Mouse (Mus musculus): Measurements from ENCODE around the gene Iffo1. TPM values are rescaled to one million over a fixed set of nuclear protein-coding genes. Genes with fewer than 3 reads are reported as not detected.

Iffo1 gene
- total RNA-seq (2023) = 32.4 TPM

GRCm38 (mm10) chr6:125145001-125145400, at the start of gene Iffo1:
Iffo1 (plus strand) TSS chr6:125145241.

GRCm38 (mm10) chr6:125095391-125096278, 49.4 kb upstream of the Iffo1 start, which contains the start of gene Chd4:
Chd4 (plus strand) TSS chr6:125095981.

GRCm38 (mm10) chr6:125131302-125132156, 13.5 kb upstream of the Iffo1 start, which contains the start of gene Nop2:
Nop2 (plus strand) TSS chr6:125131909.

GRCm38 (mm10) chr6:125166051-125166751, 21.2 kb downstream of the Iffo1 start, which contains the start of gene Gapdh:
Gapdh (minus strand) TSS chr6:125166467.

GRCm38 (mm10) chr6:125191332-125192015, 46.4 kb downstream of the Iffo1 start, which contains the start of the genes Ncapd2 and Mrpl51:
Ncapd2 (minus strand) TSS chr6:125191701.
Mrpl51 (plus strand) TSS chr6:125191801.

Other genes starting within 250 kb of the Iffo1 start
- gene Lag3, start 233.5 kb upstream of the Iffo1 start, total RNA-seq (2023) = 2.6 TPM
- gene Ptms, start 225.1 kb upstream of the Iffo1 start, total RNA-seq (2023) = 60.5 TPM
- 72.1 TPM for gene Mlf2, start 213.9 kb upstream of the Iffo1 start, total RNA-seq (2023)
- gene Cops7a, start 179.7 kb upstream of the Iffo1 start, total RNA-seq (2023) = 40.5 TPM
- 1.1 TPM for gene Pianp, start 148.5 kb upstream of the Iffo1 start, total RNA-seq (2023)
- 79.4 TPM for gene Zfp384, start 136.1 kb upstream of the Iffo1 start, total RNA-seq (2023)
- 72.1 TPM for gene Ing4, start 105.5 kb upstream of the Iffo1 start, total RNA-seq (2023)
- gene Acrbp, start 95.6 kb upstream of the Iffo1 start, total RNA-seq (2023) = 10.1 TPM
- gene Lpar5, start 77.3 kb upstream of the Iffo1 start, total RNA-seq (2023) = 12.8 TPM
- 269 TPM for gene Chd4, start 49.3 kb upstream of the Iffo1 start, total RNA-seq (2023)
- 31.9 TPM for gene Nop2, start 13.3 kb upstream of the Iffo1 start, total RNA-seq (2023)
- 445 TPM for gene Gapdh, start 21.2 kb downstream of the Iffo1 start, total RNA-seq (2023)
- 28.7 TPM for gene Ncapd2, start 46.5 kb downstream of the Iffo1 start, total RNA-seq (2023)
- gene Mrpl51, start 46.6 kb downstream of the Iffo1 start, total RNA-seq (2023) = 19.4 TPM
- gene Vamp1, start 70.3 kb downstream of the Iffo1 start, total RNA-seq (2023) = 95.8 TPM
- 29.7 TPM for gene Tapbpl, start 86.6 kb downstream of the Iffo1 start, total RNA-seq (2023)
- gene Cd27, start 91.8 kb downstream of the Iffo1 start, total RNA-seq (2023) = 174 TPM
- gene Tuba3a, start 140.8 kb downstream of the Iffo1 start, total RNA-seq (2023) = not detected
- 0.88 TPM for gene Ltbr, start 168.6 kb downstream of the Iffo1 start, total RNA-seq (2023)
- gene Scnn1a, start 175.4 kb downstream of the Iffo1 start, total RNA-seq (2023) = not detected
- 71.1 TPM for gene Tnfrsf1a, start 204.1 kb downstream of the Iffo1 start, total RNA-seq (2023)
- not detected for gene Plekhg6, start 235.6 kb downstream of the Iffo1 start, total RNA-seq (2023)

All from CD4-positive naive resting alpha-beta T cell, adult 76 days (primary cell).